Mouse (Mus musculus): ENCODE results near the gene Apip.

- TF ChIP-seq CTCF (IDR thresholded peaks at IDR 0.05; ENCODE audit: insufficient read depth, low read depth, low read length) (no peak), POLR2A (IDR thresholded peaks at IDR 0.05; ENCODE audit: insufficient read depth, low read depth, low read length) (no peak)
These were observed 14.6 kb downstream of the Apip start for GRCm38 (mm10) chr2:103088099-103088498.

Data from olfactory bulb, adult 2 months (tissue).